Mouse (Mus musculus): ENCODE results near the gene Ccdc62. TPM values are rescaled to one million over a fixed set of nuclear protein-coding genes. Genes with fewer than 3 reads are reported as not detected.

Gene Ccdc62
- total and polyA plus RNA-seq, 3 experiments, result 7.5 to 13.4 TPM; not detected in 1

DNA sequence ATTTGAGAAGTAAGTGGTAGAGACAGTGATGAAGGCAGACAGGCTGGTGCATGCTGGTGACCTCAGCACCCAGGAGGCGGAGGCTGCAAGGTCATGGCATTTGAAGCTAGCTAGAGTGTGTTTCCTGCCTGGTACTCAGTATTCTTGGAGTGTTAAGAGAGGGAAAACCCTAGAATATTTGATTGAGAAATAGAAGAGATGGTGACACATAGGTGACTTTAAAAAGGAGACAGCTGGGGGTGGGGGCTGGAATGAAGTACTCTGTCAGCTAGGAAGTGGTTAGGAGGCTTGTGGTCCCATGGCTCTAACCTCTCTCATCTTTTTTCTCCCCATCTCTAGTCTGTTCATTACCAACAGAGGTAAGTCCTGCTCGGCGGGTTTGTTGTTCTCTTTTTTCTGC, 15.6 kb upstream of the Ccdc62 start:
- no peak overlapping the region for H3K9ac ChIP-seq (ENCODE audit: control insufficient read depth, low read depth, low read length, poor library complexity, severe bottlenecking)
- TF ChIP-seq MYB (IDR thresholded peaks at IDR 0.05; ENCODE audit: low read depth, low read length), result no peak
- TF ChIP-seq SMC3 (IDR thresholded peaks at IDR 0.05; ENCODE audit: low read depth, low read length), result no peak
- TF ChIP-seq TAL1 (IDR thresholded peaks at IDR 0.05; ENCODE audit: low read length), result no peak
- no peak for TF ChIP-seq MAFK (IDR thresholded peaks at IDR 0.05; ENCODE audit: borderline replicate concordance, low read depth, low read length)
- TF ChIP-seq USF1 (IDR thresholded peaks at IDR 0.05; ENCODE audit: low read depth, low read length), result no peak
- TF ChIP-seq RAD21 (IDR thresholded peaks at IDR 0.05; ENCODE audit: low read depth, low read length), result no peak
- no peak for TF ChIP-seq CHD1 (IDR thresholded peaks at IDR 0.05; ENCODE audit: low read depth, low read length)
- no peak for TF ChIP-seq POLR2A (IDR thresholded peaks at IDR 0.05; ENCODE audit: control insufficient read depth in 1 of 2, insufficient read depth in 1 of 2, low read depth in 1 of 2, low read length in 2 of 2, poor library complexity in 1 of 2)
- TF ChIP-seq ZMIZ1 (IDR thresholded peaks at IDR 0.05; ENCODE audit: low read depth, low read length), result no peak
- no peak for TF ChIP-seq BHLHE40 (IDR thresholded peaks at IDR 0.05; ENCODE audit: borderline replicate concordance, low read depth, low read length)
- no peak for TF ChIP-seq GABPA (IDR thresholded peaks at IDR 0.05; ENCODE audit: low read depth, low read length)
- TF ChIP-seq EP300 (IDR thresholded peaks at IDR 0.05; ENCODE audit: low read depth in 1 of 2, low read length in 2 of 2), result no peak
- no peak for TF ChIP-seq CHD2 (IDR thresholded peaks at IDR 0.05; ENCODE audit: low read length)
- no peak for TF ChIP-seq ZKSCAN1 (IDR thresholded peaks at IDR 0.05; ENCODE audit: low read depth, low read length)
- no peak for TF ChIP-seq RCOR1 (IDR thresholded peaks at IDR 0.05; ENCODE audit: low read depth, low read length)
- H3K79me2 ChIP-seq (ENCODE audit: control insufficient read depth, insufficient read depth, low read length, poor library complexity), result peaks cover 35% of the 10 kb centered on the region
- no peaks in the 10 kb centered on the region for H3K4me1 ChIP-seq (ENCODE audit: control insufficient read depth in 1 of 2, insufficient read depth in 2 of 2, low read length in 2 of 2)
- no peak overlapping the region for H3K4me3 ChIP-seq (ENCODE audit: control insufficient read depth in 1 of 2, insufficient read depth in 1 of 2, low read depth in 2 of 2, low read length in 2 of 2)
- no peak for DNase-seq (ENCODE audit: low read depth, low spot score)
- no peaks in the 10 kb centered on the region for H3K27me3 ChIP-seq (ENCODE audit: control insufficient read depth in 1 of 2, insufficient read depth in 2 of 2, low read length in 2 of 2)
- no peak overlapping the region for H3K27ac ChIP-seq (ENCODE audit: control insufficient read depth, low read depth, low read length)
- H3K9me3 ChIP-seq (replicated peaks; ENCODE audit: insufficient read depth, low read length), result no peaks in the 10 kb centered on the region
- peaks cover under 1 to 49% of the 10 kb centered on the region in 2 experiments; a peak in 3 of 4 replicates for H3K36me3 ChIP-seq (ENCODE audit: control insufficient read depth in 1 of 2, insufficient read depth in 2 of 2, low read length in 2 of 2)

- Histone ChIP-seq H3K4me1 (ENCODE audit: control insufficient read depth in 1 of 2, insufficient read depth in 2 of 2, low read length in 2 of 2) (no peaks in the 10 kb centered on the region), H3K9ac (ENCODE audit: control insufficient read depth, low read depth, low read length, poor library complexity, severe bottlenecking) (no peak overlapping the region), H3K9me3 (replicated peaks; ENCODE audit: insufficient read depth, low read length) (no peaks in the 10 kb centered on the region), H3K27ac (ENCODE audit: control insufficient read depth, low read depth, low read length) (no peak overlapping the region), H3K27me3 (ENCODE audit: control insufficient read depth in 1 of 2, insufficient read depth in 2 of 2, low read length in 2 of 2) (no peaks in the 10 kb centered on the region), H3K79me2 (ENCODE audit: control insufficient read depth, insufficient read depth, low read length, poor library complexity) (no peaks in the 10 kb centered on the region), H3K4me3 (ENCODE audit: control insufficient read depth in 1 of 2, insufficient read depth in 1 of 2, low read depth in 2 of 2, low read length in 2 of 2) (no peak overlapping the region), H3K36me3 (ENCODE audit: control insufficient read depth in 1 of 2, insufficient read depth in 2 of 2, low read length in 2 of 2) (peaks cover 0 to 38% of the 10 kb centered on the region in 2 experiments; a peak in 2 of 4 replicates)
- no peak for DNase-seq (ENCODE audit: low read depth, low spot score)
- TF ChIP-seq GABPA (IDR thresholded peaks at IDR 0.05; ENCODE audit: low read depth, low read length) (no peak), BHLHE40 (IDR thresholded peaks at IDR 0.05; ENCODE audit: borderline replicate concordance, low read depth, low read length) (no peak), ZNF384 (IDR thresholded peaks at IDR 0.05; ENCODE audit: low read depth, low read length) (no peak), HCFC1 (IDR thresholded peaks at IDR 0.05; ENCODE audit: low read depth, low read length) (no peak), POLR2AphosphoS5 (IDR thresholded peaks at IDR 0.05; ENCODE audit: borderline replicate concordance, low read depth, low read length) (no peak), JUND (IDR thresholded peaks at IDR 0.05; ENCODE audit: low read depth, low read length) (no peak), SMC3 (IDR thresholded peaks at IDR 0.05; ENCODE audit: low read depth, low read length) (no peak)
Measured at GRCm38 (mm10) chr5:123922112-123922511, 8.4 kb upstream of the Ccdc62 start.

Measured in MEL (cell line).